Comparison of ENCODE assay signal across 23 mouse cellular contexts in genomic region chrX:159961385-159961784, GRCm38 (mm10). TPM values are rescaled to one million over a fixed set of nuclear protein-coding genes. Genes with fewer than 3 reads are reported as not detected.
DNase-seq lines count a peak whose midpoint lies in the region; ATAC-seq and TF ChIP-seq lines count a peak whose summit lies in the region.
"Had no signal": no experiment of that assay in that cellular context is flagged by ENCODE, and none has a peak within 500 bp of the region (broad histone marks: within the 10 kb centered on the region; RNA-seq: fewer than 3 reads in every experiment).

No protein-coding gene starts in this region.

- H3K36me3 ChIP-seq in MEL (ENCODE audit: control insufficient read depth in 1 of 2, insufficient read depth in 2 of 2, low read length in 2 of 2): peaks cover 0 to 6% of the 10 kb centered on the region in 2 experiments; a peak in 2 of 4 replicates
- H3K36me3 ChIP-seq in heart, embryonic 10.5 days: 0 out of 2 replicates have a peak, but pooled peaks cover 4% of the 10 kb centered on the region

- no peak for TF ChIP-seq CTCF in MEL (IDR thresholded peaks at IDR 0.05 in 2 of 3, conservative IDR thresholded peaks at IDR 0.05 in 1 of 3; ENCODE audit: control insufficient read depth in 1 of 3, insufficient read depth in 1 of 3, low read depth in 2 of 3, low read length in 3 of 3, poor library complexity in 1 of 3, severe bottlenecking in 1 of 3)

- H3K27ac ChIP-seq in MEL (ENCODE audit: control insufficient read depth, low read depth, low read length): no peak overlapping the region
- H3K27ac ChIP-seq in heart, embryonic 10.5 days: no peak overlapping the region

- no peak overlapping the region for H3K4me3 ChIP-seq in MEL (ENCODE audit: control insufficient read depth in 1 of 2, insufficient read depth in 1 of 2, low read depth in 2 of 2, low read length in 2 of 2)
- H3K4me3 ChIP-seq in heart, embryonic 10.5 days: no peak overlapping the region

- 0 out of 4 replicates have a peak, but pooled peaks of 1 of the 2 experiments have one; percentile 18 for TF ChIP-seq EP300 in MEL (IDR thresholded peaks at IDR 0.05; ENCODE audit: low read depth in 1 of 2, low read length in 2 of 2)

- no peak overlapping the region for H3K9ac ChIP-seq in MEL (ENCODE audit: control insufficient read depth, low read depth, low read length, poor library complexity, severe bottlenecking)

- no peak for TF ChIP-seq RAD21 in MEL (IDR thresholded peaks at IDR 0.05; ENCODE audit: low read depth, low read length)

- H3K27me3 ChIP-seq in MEL (ENCODE audit: control insufficient read depth in 1 of 2, insufficient read depth in 2 of 2, low read length in 2 of 2): no peaks in the 10 kb centered on the region
- H3K27me3 ChIP-seq in heart, embryonic 10.5 days (ENCODE audit: insufficient read depth, poor library complexity, severe bottlenecking): peaks cover 21% of the 10 kb centered on the region
- H3K27me3 ChIP-seq: CH12.LX had no signal

- no peak for TF ChIP-seq POLR2A in MEL (IDR thresholded peaks at IDR 0.05; ENCODE audit: control insufficient read depth in 1 of 2, insufficient read depth in 1 of 2, low read depth in 1 of 2, low read length in 2 of 2, poor library complexity in 1 of 2)

- peak; percentile 51 for ATAC-seq in megakaryocyte progenitor cell, adult 5-6 weeks (replicated peaks; ENCODE audit: poor library complexity)
- peak; percentile 71 for ATAC-seq in megakaryocyte-erythroid progenitor cell, adult 5-6 weeks (replicated peaks; ENCODE audit: low FRiP score, low TSS enrichment, poor library complexity, severe bottlenecking)
- ATAC-seq: activated CD4-positive, CD25-positive, alpha-beta regulatory T cell, adult 4 months; CD4-positive, CD25-positive, alpha-beta regulatory T cell, adult 4 months; Patski had no signal

- 61% methylated on average over 2 of the region's 2 CpGs for WGBS in heart, embryonic 10.5 days

- H3K4me1 ChIP-seq in MEL (ENCODE audit: control insufficient read depth in 1 of 2, insufficient read depth in 2 of 2, low read length in 2 of 2): peaks cover 8 to 10% of the 10 kb centered on the region in 2 experiments
- H3K4me1 ChIP-seq in heart, embryonic 10.5 days: no peaks in the 10 kb centered on the region

- no peaks in the 10 kb centered on the region for H3K9me3 ChIP-seq in MEL (replicated peaks; ENCODE audit: insufficient read depth, low read length)
- H3K9me3 ChIP-seq in heart, embryonic 10.5 days: no peaks in the 10 kb centered on the region
- H3K9me3 ChIP-seq: G1E had no signal

- no peaks in the 10 kb centered on the region for H3K79me2 ChIP-seq in MEL (ENCODE audit: control insufficient read depth, insufficient read depth, low read length, poor library complexity)

- DNase-seq in cerebellum, postnatal 10 days: peak; percentile 43 to 58
- DNase-seq in cerebellum, adult 11-12 months: no peak
- no peak for DNase-seq in MEL (ENCODE audit: low read depth, low spot score)
- DNase-seq in ovary, adult 18-20 months (ENCODE audit: low spot score): no peak
- DNase-seq in heart, embryonic 10.5 days (ENCODE audit: low spot score): no peak
- no peak for DNase-seq in thymus, postnatal 36 days
- DNase-seq: adrenal gland, adult 2 months; adrenal gland, adult 8-10 months; adrenal gland, postnatal 10 days; adrenal gland, postnatal 14 days; adrenal gland, postnatal 25 days; adrenal gland, postnatal 36 days; B cell, adult 2 months; cerebellum, adult 11 months; cerebellum, adult 18-20 months; cerebellum, adult 2 months had no signal

TF ChIP-seq in MEL, 35 proteins besides CTCF, POLR2A, EP300 and RAD21:
- TF ChIP-seq POLR2AphosphoS2 (IDR thresholded peaks at IDR 0.05; ENCODE audit: low read length): no peak
- no peak for TF ChIP-seq TCF12 (IDR thresholded peaks at IDR 0.05; ENCODE audit: low read depth, low read length)
- no peak for TF ChIP-seq RCOR1 (IDR thresholded peaks at IDR 0.05; ENCODE audit: low read depth, low read length)
- no peak for TF ChIP-seq USF2 (IDR thresholded peaks at IDR 0.05; ENCODE audit: borderline replicate concordance in 1 of 2, insufficient read depth in 1 of 2, low read depth in 1 of 2, low read length in 2 of 2)
- no peak for TF ChIP-seq BHLHE40 (IDR thresholded peaks at IDR 0.05; ENCODE audit: borderline replicate concordance, low read depth, low read length)
- TF ChIP-seq MAX (IDR thresholded peaks at IDR 0.05; ENCODE audit: low read length): no peak
- peak; percentile 55 for TF ChIP-seq GATA1 (IDR thresholded peaks at IDR 0.05; ENCODE audit: low read depth, low read length)
- TF ChIP-seq E2F4 (IDR thresholded peaks at IDR 0.05; ENCODE audit: borderline replicate concordance, low read depth, low read length): no peak

RNA-seq across cellular contexts. Expression of gene Map3k15, which starts 26.8 kb away (rescaled TPM):
- total RNA-seq in MEL (2012; rRNA removed): 12.7 and 14.8 TPM in 2 replicates
- polyA plus RNA-seq in MEL (2012; ENCODE audit: insufficient read depth in 1 of 2, insufficient read length in 2 of 2, low read depth in 1 of 2, low replicate concordance in 2 of 2, missing spikeins in 1 of 2): 10 to 100 TPM in 1 of 2 experiments, not detected in 1; 16.9 TPM
- 3.8 and 3.9 TPM in 2 replicates for total RNA-seq in megakaryocyte progenitor cell, adult 5-6 weeks (2015)
- 4.9 and 5.3 TPM in 2 replicates for total RNA-seq in megakaryocyte progenitor cell, adult 5-6 weeks (2017)
- total RNA-seq in megakaryocyte-erythroid progenitor cell, adult 5-6 weeks (2014; fragmentation: Nextera tagmentation): 0.11 and 0.15 TPM in 2 replicates
- total RNA-seq in megakaryocyte-erythroid progenitor cell, adult 5-6 weeks (2017): 0.08 and 0.33 TPM in 2 replicates
- 0.35 and 0.36 TPM in 2 replicates for polyA plus RNA-seq in heart, embryonic 10.5 days (2016; fragmentation: Nextera tagmentation; extraction: Ambion mirVana)
- polyA plus RNA-seq: G1E had no signal

Comparison
In these comparisons a context has a peak if more than half of its experiments do, and no peak if none do; other contexts are left out.
1. DNase-seq: peak in cerebellum, postnatal 10 days (2 of 2); none in cerebellum, adult 11-12 months (single experiment), MEL (single experiment), ovary, adult 18-20 months (single experiment), heart, embryonic 10.5 days (single experiment) and thymus, postnatal 36 days (0 of 2).